Mouse (Mus musculus) liver, adult 2 months (tissue): ENCODE results near the gene Jup. TPM values are rescaled to one million over a fixed set of nuclear protein-coding genes. Genes with fewer than 3 reads are reported as not detected.

Experiments
- DNase-seq: peaks from one replicate; pipeline ENCODE4 v3.0.0-alpha.2; 2011; ENCODE audit warnings: low read depth, low spot score; ENCODE audit errors: extremely low read depth
- H3K27ac ChIP-seq: fragments of 200-500 bp; replicated peaks from 2 replicates; pipeline ENCODE4 v1.5.1; 2012; ENCODE audit warnings: low read depth, mild to moderate bottlenecking, control low read depth, inconsistent platforms, low read length; ENCODE audit not compliant: insufficient read depth
- H3K27me3 ChIP-seq: fragments of 200-500 bp; 2 replicates; pipeline ENCODE4 v1.6.1; 2012; ENCODE audit warnings: mild to moderate bottlenecking, moderate library complexity, low read length, inconsistent platforms; ENCODE audit not compliant: control insufficient read depth, insufficient read depth
- H3K36me3 ChIP-seq: fragments of 200-500 bp; 2 replicates; pipeline ENCODE4 v1.6.1; 2012; ENCODE audit warnings: low read length, inconsistent platforms; ENCODE audit not compliant: control insufficient read depth, insufficient read depth
- H3K4me1 ChIP-seq: fragments of 200-500 bp; 2 replicates; pipeline ENCODE4 v1.6.1; 2011; ENCODE audit warnings: low read length; ENCODE audit not compliant: control insufficient read depth, insufficient read depth
- H3K4me3 ChIP-seq: fragments of 200-500 bp; 2 replicates; pipeline ENCODE4 v1.5.1; 2011; ENCODE audit warnings: low read depth, mild to moderate bottlenecking, control low read depth, low read length, moderate library complexity; ENCODE audit not compliant: insufficient read depth
- H3K79me2 ChIP-seq: fragments of 200-500 bp; 2 replicates; pipeline ENCODE4 v1.6.1; 2012; ENCODE audit warnings: inconsistent platforms, mild to moderate bottlenecking, low read length, moderate library complexity; ENCODE audit not compliant: control insufficient read depth, insufficient read depth
- H3K9ac ChIP-seq: fragments of 200-500 bp; 2 replicates; pipeline ENCODE4 v1.6.1; 2012; ENCODE audit warnings: low read depth, mild to moderate bottlenecking, control low read depth, inconsistent platforms, low read length
- CTCF ChIP-seq: fragments of 200-500 bp; IDR thresholded peaks from 2 replicates; pipeline ENCODE4 v1.5.1; 2011; ENCODE audit warnings: low read depth, low read length, control low read depth
- POLR2A ChIP-seq: fragments of 200-500 bp; IDR thresholded peaks from 2 replicates; pipeline ENCODE4 v1.6.1; 2011; ENCODE audit warnings: low read length, control low read depth; ENCODE audit not compliant: insufficient read depth; ENCODE audit errors: extremely low read depth
- WGBS: fragments of 180-500 bp; shearing (Covaris S2); methylation state at CpG from one replicate; pipeline ENCODE4 v1.1.7; 2018; 5-methylcytosine and 5-hydroxymethylcytosine counted together
- polyA plus RNA-seq: library from polyadenylated mRNA; depleted of rRNA; stranded (reverse); fragments of >200 nt; gene quantifications from 2 replicates; pipeline ENCODE4 v1.2.3, GENCODE M21; 2012
- total RNA-seq: library from RNA; depleted of rRNA; stranded (reverse); fragments of >200 nt; gene quantifications from 2 replicates; pipeline ENCODE4 v1.2.3, GENCODE M21; 2014

Jup gene
- total and polyA plus RNA-seq, 2 experiments = 18.3 to 69.5 TPM

DNA sequence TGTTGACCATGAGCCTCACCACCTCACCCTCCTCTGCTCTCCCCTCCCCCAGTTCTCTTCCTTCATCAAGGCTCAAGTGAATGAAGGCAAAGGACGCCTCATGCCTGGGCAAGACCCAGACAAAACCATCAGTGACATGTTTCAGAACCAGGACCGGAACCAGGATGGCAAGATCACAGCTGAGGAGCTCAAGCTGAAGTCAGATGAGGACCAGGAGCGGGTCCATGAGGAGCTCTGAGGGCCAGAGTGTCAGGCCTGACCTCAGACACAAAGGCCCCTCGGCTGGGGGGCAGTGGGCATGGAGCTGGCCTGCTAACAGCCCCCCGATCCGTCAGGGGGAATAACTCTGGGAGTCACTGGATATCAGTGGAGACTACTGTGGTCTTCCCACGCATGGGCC is 26.3 kb upstream of the Jup start:
- no peak for TF ChIP-seq CTCF
- TF ChIP-seq POLR2A = no peak
- WGBS = 94% methylated on average over 7 of the region's 7 CpGs
- Histone ChIP-seq H3K79me2 (no peaks in the 10 kb centered on the region), H3K4me3 (no peak overlapping the region), H3K36me3 (no peaks in the 10 kb centered on the region), H3K27ac (no peak overlapping the region), H3K27me3 (no peaks in the 10 kb centered on the region), H3K9ac (no peak overlapping the region), H3K4me1 (no peaks in the 10 kb centered on the region)
- no peak for DNase-seq

DNA sequence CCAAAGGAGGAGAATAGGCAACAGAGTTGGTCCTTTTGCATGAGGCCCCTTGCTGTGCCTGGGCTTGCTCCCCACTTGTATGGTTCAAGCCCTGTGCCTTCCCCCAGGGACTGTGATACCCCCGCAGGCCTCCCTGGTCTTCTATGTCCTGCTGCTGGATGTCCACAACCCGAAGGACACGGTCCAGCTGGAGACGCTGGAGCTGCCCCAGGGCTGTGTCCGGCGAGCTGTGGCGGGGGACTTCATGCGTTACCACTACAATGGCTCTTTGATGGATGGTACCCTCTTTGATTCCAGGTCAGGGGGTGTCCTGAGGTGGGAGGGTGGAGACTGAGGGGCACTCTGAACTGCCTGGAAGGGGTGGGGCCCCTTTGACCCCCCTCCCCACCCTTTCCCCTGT is 24.0 kb upstream of the Jup start:
- no peaks in the 10 kb centered on the region for H3K36me3 ChIP-seq
- H3K27ac ChIP-seq = no peak overlapping the region
- 92% methylated on average over 8 of the region's 8 CpGs for WGBS
- H3K9ac ChIP-seq = no peak overlapping the region
- no peak for DNase-seq
- no peak overlapping the region for H3K4me3 ChIP-seq
- no peaks in the 10 kb centered on the region for H3K4me1 ChIP-seq
- no peaks in the 10 kb centered on the region for H3K79me2 ChIP-seq
- no peaks in the 10 kb centered on the region for H3K27me3 ChIP-seq
- TF ChIP-seq POLR2A = no peak
- no peak for TF ChIP-seq CTCF

DNA sequence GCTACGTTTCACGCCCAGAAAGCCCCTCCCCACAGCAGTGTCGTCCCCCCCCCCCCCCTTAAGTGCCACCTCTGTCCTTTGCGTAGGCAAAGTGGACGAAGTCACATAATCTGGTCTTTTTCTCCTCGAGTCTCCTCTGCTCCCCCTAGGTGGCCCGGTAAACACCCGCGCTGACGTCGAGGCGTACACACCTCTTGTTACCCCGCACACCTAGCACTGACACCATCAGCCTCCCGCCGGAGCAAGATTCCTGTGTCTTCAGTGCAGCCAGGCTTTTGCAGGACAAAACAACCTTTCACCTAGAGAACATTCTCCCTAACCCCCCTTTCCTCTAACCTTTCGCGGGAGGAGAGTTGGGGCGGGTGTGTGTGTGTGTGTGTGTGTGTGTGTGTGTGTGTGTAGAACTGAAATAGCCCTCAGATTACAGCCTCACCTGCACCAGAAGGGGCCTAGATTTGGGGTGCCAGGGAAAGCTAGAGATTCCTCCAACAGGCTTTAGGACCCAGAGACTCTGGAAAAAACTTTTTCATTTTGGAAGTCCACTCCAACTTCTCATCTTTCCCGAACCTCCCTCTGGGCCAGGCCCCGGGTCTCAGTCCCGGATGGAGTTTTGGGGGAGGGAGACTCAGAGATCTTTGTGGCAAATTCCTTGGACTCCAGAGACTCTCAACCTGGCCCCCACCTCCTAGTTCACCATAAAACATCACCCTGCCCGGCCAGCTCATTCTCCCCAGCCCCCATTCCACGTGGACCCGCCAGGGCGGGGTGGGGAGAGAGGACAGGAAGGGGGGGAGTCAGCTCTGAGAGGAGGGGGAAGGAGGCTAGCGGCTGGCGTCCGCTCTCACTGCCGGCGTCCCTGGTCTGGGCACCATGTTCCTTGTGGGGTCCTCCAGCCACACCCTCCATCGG is 17.6 kb upstream of the Jup start, which contains the start of gene Fkbp10:
Fkbp10 (plus strand) TSS at position 784 of the 909 bp plus-strand sequence.
- peak within 1 kb of the TSS; percentile 63 for H3K4me3 ChIP-seq
- no peaks in the 10 kb centered on the region for H3K79me2 ChIP-seq
- 12% methylated on average over 31 of the region's 31 CpGs for WGBS
- no peak for DNase-seq
- no peak for TF ChIP-seq POLR2A
- no peak for TF ChIP-seq CTCF
- peak within 1 kb of the TSS; percentile 64 for H3K9ac ChIP-seq
- 0 out of 2 replicates have a peak within 1 kb of the TSS, but pooled peaks have one; percentile 0 for H3K27ac ChIP-seq
- no peaks in the 10 kb centered on the region for H3K36me3 ChIP-seq
- no peaks in the 10 kb centered on the region for H3K27me3 ChIP-seq
- 0 out of 2 replicates have a peak, but pooled peaks cover 4% of the 10 kb centered on the region for H3K4me1 ChIP-seq

DNA sequence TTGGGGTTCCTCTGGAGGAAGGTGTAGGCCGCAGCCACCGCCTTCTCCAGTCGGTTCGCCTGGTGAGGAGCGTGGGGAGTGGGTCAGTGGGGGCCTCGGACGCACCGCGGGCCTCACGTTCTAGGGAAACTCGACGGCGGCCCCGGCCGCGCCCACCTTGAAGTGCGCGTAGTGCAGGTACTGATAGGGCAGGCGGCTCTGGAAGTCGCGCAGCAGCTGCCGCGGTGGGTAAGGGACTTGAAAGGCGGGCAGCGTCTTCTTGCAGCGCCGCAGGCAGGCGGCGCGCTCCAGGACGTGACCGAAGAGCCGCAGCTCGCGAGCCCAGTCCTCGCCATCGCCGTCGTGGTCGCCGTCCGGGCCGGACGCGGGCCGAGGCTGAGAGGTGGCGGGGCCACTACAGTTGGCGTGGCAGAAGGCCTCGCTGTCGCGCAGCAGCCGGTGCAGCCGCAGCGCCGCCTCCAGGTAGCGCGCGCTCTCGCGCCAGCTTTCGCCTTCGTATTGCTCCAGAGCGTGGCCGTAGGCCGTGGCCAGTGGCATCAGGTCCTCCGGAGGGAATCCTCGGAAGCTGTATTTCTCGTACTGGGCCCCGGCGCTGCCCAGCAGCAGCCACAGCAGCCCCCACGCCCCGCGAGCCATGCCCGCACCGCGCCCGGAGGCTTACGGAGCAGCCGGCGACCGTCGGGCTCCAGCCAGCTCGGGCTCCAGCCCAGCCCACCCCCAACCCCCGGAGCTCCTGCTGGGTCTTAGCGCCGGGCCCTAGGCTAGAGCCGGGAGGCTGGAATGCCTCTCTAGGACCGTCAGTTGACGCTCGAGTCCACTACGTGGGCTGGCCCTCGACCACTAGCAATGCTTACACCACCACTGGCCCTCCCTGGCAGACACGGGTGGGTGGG is 16.7 kb upstream of the Jup start, which contains the start of gene P3h4:
P3h4 (minus strand) TSS at position 816 of the 893 bp plus-strand sequence.
- TF ChIP-seq CTCF (peak; percentile 82), POLR2A (no peak)
- 0 out of 2 replicates have a peak within 1 kb of the TSS, but pooled peaks have one; percentile 0 for H3K27ac ChIP-seq
- no peaks in the 10 kb centered on the region for H3K36me3 ChIP-seq
- H3K79me2 ChIP-seq = no peaks in the 10 kb centered on the region
- peak within 1 kb of the TSS; percentile 64 for H3K9ac ChIP-seq
- H3K4me3 ChIP-seq = peak within 1 kb of the TSS; percentile 63
- DNase-seq = peak; percentile 34
- WGBS = 6% methylated on average over 93 of the region's 93 CpGs
- 0 out of 2 replicates have a peak, but pooled peaks cover 4% of the 10 kb centered on the region for H3K4me1 ChIP-seq
- no peaks in the 10 kb centered on the region for H3K27me3 ChIP-seq

DNA sequence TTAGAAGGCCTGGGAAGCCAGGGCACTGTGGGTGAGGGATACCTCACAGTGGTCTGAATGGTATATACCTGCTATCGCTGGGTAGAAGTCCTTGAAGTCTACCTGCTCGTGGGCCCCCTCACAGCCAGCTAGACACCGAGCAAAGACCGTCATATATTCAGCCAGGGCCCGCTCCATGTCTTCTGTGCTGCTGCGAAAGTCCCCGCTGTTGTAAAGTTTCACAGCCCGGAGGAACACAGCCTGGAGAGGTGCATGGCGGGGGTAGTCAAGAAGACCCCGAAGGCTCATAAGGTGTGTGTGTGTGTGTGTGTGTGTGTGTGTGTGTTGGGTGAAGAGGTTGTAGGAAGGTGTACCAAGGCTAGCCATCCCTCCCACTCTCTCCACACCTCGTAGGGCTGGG is 16.0 kb upstream of the Jup start:
- no peak overlapping the region for H3K4me3 ChIP-seq
- WGBS = 94% methylated on average over 11 of the region's 11 CpGs
- no peak for DNase-seq
- TF ChIP-seq POLR2A = no peak
- TF ChIP-seq CTCF = no peak
- no peaks in the 10 kb centered on the region for H3K79me2 ChIP-seq
- H3K27ac ChIP-seq = no peak overlapping the region
- H3K27me3 ChIP-seq = no peaks in the 10 kb centered on the region
- H3K9ac ChIP-seq = no peak overlapping the region
- H3K4me1 ChIP-seq = 0 out of 2 replicates have a peak, but pooled peaks cover 4% of the 10 kb centered on the region
- no peaks in the 10 kb centered on the region for H3K36me3 ChIP-seq
